ENCODE assay signal across 9 mouse cellular contexts in genomic region chr11:29547249-29547751, GRCm38 (mm10). TPM values are rescaled to one million over a fixed set of nuclear protein-coding genes. Genes with fewer than 3 reads are reported as not detected.
A peak's percentile ranks its signal among the peaks of the same experiment; 100 is the strongest.
DNase-seq lines count a peak whose midpoint lies in the region; ATAC-seq and TF ChIP-seq lines count a peak whose summit lies in the region.
"Had no signal": no experiment of that assay in that cellular context is flagged by ENCODE, and none has a peak within 500 bp of the region (broad histone marks: within the 10 kb centered on the region; RNA-seq: fewer than 3 reads in every experiment).

No protein-coding gene starts in this region.

- H3K27me3 ChIP-seq in heart, embryonic 11.5 days (ENCODE audit: control insufficient read depth, insufficient read depth, low read length) = no peaks in the 10 kb centered on the region
- H3K27me3 ChIP-seq in ES-Bruce4 (ENCODE audit: control insufficient read depth, insufficient read depth, low read length, poor library complexity, severe bottlenecking) = no peaks in the 10 kb centered on the region
- no peaks in the 10 kb centered on the region for H3K27me3 ChIP-seq in forebrain, embryonic 16.5 days (replicated peaks; ENCODE audit: control insufficient read depth, insufficient read depth, low read length)
- H3K27me3 ChIP-seq in liver, postnatal 0 days (ENCODE audit: insufficient read depth, low read length) = no peaks in the 10 kb centered on the region

- H3K4me2 ChIP-seq in heart, embryonic 11.5 days = peak overlapping the region; percentile 73
- peak overlapping the region; percentile 67 for H3K4me2 ChIP-seq in forebrain, embryonic 16.5 days (ENCODE audit: low read length)
- peak overlapping the region; percentile 81 for H3K4me2 ChIP-seq in liver, postnatal 0 days (ENCODE audit: low read depth, low read length)

- no peak for TF ChIP-seq EP300 in ES-Bruce4 (IDR thresholded peaks at IDR 0.05; ENCODE audit: insufficient read depth, low read depth, low read length)
- no peak for TF ChIP-seq EP300 in liver, postnatal 0 days (IDR thresholded peaks at IDR 0.05; ENCODE audit: low read depth)

- peaks cover 21% of the 10 kb centered on the region for H3K36me3 ChIP-seq in heart, embryonic 11.5 days (ENCODE audit: control insufficient read depth, insufficient read depth, low read length)
- peaks cover 37% of the 10 kb centered on the region for H3K36me3 ChIP-seq in ES-Bruce4 (ENCODE audit: control insufficient read depth, insufficient read depth, low read length, poor library complexity, severe bottlenecking)
- H3K36me3 ChIP-seq in forebrain, embryonic 16.5 days (ENCODE audit: control insufficient read depth, insufficient read depth) = peaks cover 12% of the 10 kb centered on the region
- H3K36me3 ChIP-seq in liver, postnatal 0 days (replicated peaks; ENCODE audit: insufficient read depth, low read length) = peaks cover 29% of the 10 kb centered on the region

- peaks cover 4% of the 10 kb centered on the region; the same call in 1 of the 2 replicates for H3K4me1 ChIP-seq in heart, embryonic 11.5 days (ENCODE audit: control insufficient read depth, insufficient read depth, low read length)
- H3K4me1 ChIP-seq in ES-Bruce4 (ENCODE audit: control insufficient read depth, insufficient read depth, low read length) = no peaks in the 10 kb centered on the region
- peaks cover 12% of the 10 kb centered on the region for H3K4me1 ChIP-seq in forebrain, embryonic 16.5 days (replicated peaks; ENCODE audit: control insufficient read depth, insufficient read depth, low read length)
- peaks cover 16% of the 10 kb centered on the region for H3K4me1 ChIP-seq in liver, postnatal 0 days (ENCODE audit: insufficient read depth)

- no peak for TF ChIP-seq CTCF in ES-Bruce4 (IDR thresholded peaks at IDR 0.05; ENCODE audit: low read depth, low read length)
- TF ChIP-seq CTCF in liver, postnatal 0 days (IDR thresholded peaks at IDR 0.05; ENCODE audit: low read depth) = no peak

- DNase-seq in heart, postnatal 36 days = no peak
- no peak for DNase-seq in liver, postnatal 0 days
- no peak for DNase-seq in ovary, postnatal 36 days (ENCODE audit: low spot score)
- DNase-seq in adrenal gland, postnatal 36 days = no peak
- no peak for DNase-seq in frontal cortex, adult 2 months (ENCODE audit: extremely low spot score in 1 of 2, low spot score in 1 of 2)

- intact Hi-C loops in heart, postnatal 36 days (cut with DNase I) = loop anchor here (1.0 to 2.0 kb wide), 2 partner anchors 21 to 146 kb away; partner anchors contain the start of genes Mtif2 and Rtn4

- no peaks in the 10 kb centered on the region for H3K9me3 ChIP-seq in heart, embryonic 11.5 days (replicated peaks; ENCODE audit: control insufficient read depth, low read length)
- no peaks in the 10 kb centered on the region for H3K9me3 ChIP-seq in ES-Bruce4 (replicated peaks; ENCODE audit: control insufficient read depth, insufficient read depth, low read length, poor library complexity, severe bottlenecking)
- no peaks in the 10 kb centered on the region for H3K9me3 ChIP-seq in forebrain, embryonic 16.5 days (ENCODE audit: control insufficient read depth, low read length)
- H3K9me3 ChIP-seq in liver, postnatal 0 days (ENCODE audit: low read length) = no peaks in the 10 kb centered on the region

- peak overlapping the region; percentile 81 for H3K4me3 ChIP-seq in heart, embryonic 11.5 days (ENCODE audit: low read depth, low read length)
- H3K4me3 ChIP-seq in ES-Bruce4 (ENCODE audit: low read depth, low read length) = peak overlapping the region; percentile 97
- H3K4me3 ChIP-seq in forebrain, embryonic 16.5 days (replicated peaks; ENCODE audit: low read length) = peak overlapping the region; percentile 74
- peak overlapping the region; percentile 89 for H3K4me3 ChIP-seq in liver, postnatal 0 days (ENCODE audit: low read depth, low read length)

- H3K27ac ChIP-seq in heart, embryonic 11.5 days (ENCODE audit: low read depth, low read length) = peak overlapping the region; percentile 76
- H3K27ac ChIP-seq in ES-Bruce4 (ENCODE audit: insufficient read depth, low read length) = peak overlapping the region; percentile 52
- peak overlapping the region; percentile 90 for H3K27ac ChIP-seq in forebrain, embryonic 16.5 days (ENCODE audit: low read length)
- H3K27ac ChIP-seq in liver, postnatal 0 days (ENCODE audit: low read depth) = peak overlapping the region; percentile 70

- peak; percentile 5; the same call in 1 of the 2 replicates for ATAC-seq in heart, embryonic 11.5 days (replicated peaks; ENCODE audit: insufficient number of reproducible peaks, low FRiP score, low TSS enrichment)
- peak; percentile 13 for ATAC-seq in forebrain, embryonic 16.5 days
- ATAC-seq in liver, postnatal 0 days = peak; percentile 38

- TF ChIP-seq POLR2A in ES-Bruce4 (IDR thresholded peaks at IDR 0.05; ENCODE audit: insufficient read depth, low read length) = no peak

- H3K9ac ChIP-seq in heart, embryonic 11.5 days (ENCODE audit: low read depth, low read length) = peak overlapping the region; percentile 92
- H3K9ac ChIP-seq in ES-Bruce4 (ENCODE audit: low read depth, poor library complexity, severe bottlenecking) = peak overlapping the region; percentile 98
- peak overlapping the region; percentile 85 for H3K9ac ChIP-seq in forebrain, embryonic 16.5 days (replicated peaks; ENCODE audit: low read depth, low read length)
- peak overlapping the region; percentile 92 for H3K9ac ChIP-seq in liver, postnatal 0 days (replicated peaks)

- under 1% methylated on average over 27 of the region's 27 CpGs for WGBS in heart, embryonic 11.5 days (ENCODE audit: insufficient replicate concordance)
- 0% methylated on average over 27 of the region's 27 CpGs for WGBS in forebrain, embryonic 16.5 days
- WGBS in liver, postnatal 0 days (ENCODE audit: insufficient replicate concordance) = 1% methylated on average over 27 of the region's 27 CpGs

RNA-seq across cellular contexts. Expression of gene Clhc1, which starts 0.5 kb away (rescaled TPM):
- polyA plus RNA-seq in heart, embryonic 11.5 days (2014; fragmentation: Nextera tagmentation; extraction: Ambion mirVana) = 0.07 and 0.17 TPM in 2 replicates
- not detected for total RNA-seq in heart, postnatal 36 days (2021)
- polyA plus RNA-seq in ES-Bruce4 (2011; ENCODE audit: insufficient read depth, insufficient read length, low read depth, missing spikeins) = 0.53 and 1.2 TPM in 2 replicates
- polyA plus RNA-seq in forebrain, embryonic 16.5 days (2015; fragmentation: Nextera tagmentation; extraction: Ambion mirVana) = 0.63 TPM in 1 of 2 replicates, not detected in the other
- polyA plus RNA-seq in liver, postnatal 0 days (2015; fragmentation: Nextera tagmentation; extraction: Ambion mirVana) = not detected in 2 replicates
- total RNA-seq in adrenal gland, postnatal 36 days (2021) = under 1 TPM; 0.46 to 0.50 TPM
- 0.08 and 0.10 TPM in 2 replicates for polyA plus RNA-seq in frontal cortex, adult 2 months (2012; rRNA removed)
- polyA plus RNA-seq: large intestine, adult 2 months had no signal

RNA-seq across cellular contexts. Expression of gene Rps27a, which starts 0.6 kb away (rescaled TPM):
- polyA plus RNA-seq in heart, embryonic 11.5 days (2014; fragmentation: Nextera tagmentation; extraction: Ambion mirVana) = 813 and 895 TPM in 2 replicates
- 100 to 1,000 TPM; 456 to 501 TPM for total RNA-seq in heart, postnatal 36 days (2021)
- 2,911 and 3,072 TPM in 2 replicates for polyA plus RNA-seq in ES-Bruce4 (2011; ENCODE audit: insufficient read depth, insufficient read length, low read depth, missing spikeins)
- polyA plus RNA-seq in forebrain, embryonic 16.5 days (2015; fragmentation: Nextera tagmentation; extraction: Ambion mirVana) = 551 and 604 TPM in 2 replicates
- polyA plus RNA-seq in liver, postnatal 0 days (2015; fragmentation: Nextera tagmentation; extraction: Ambion mirVana) = 684 and 729 TPM in 2 replicates
- 100 to 1,000 TPM; 847 to 932 TPM for total RNA-seq in adrenal gland, postnatal 36 days (2021)
- polyA plus RNA-seq in frontal cortex, adult 2 months (2012; rRNA removed) = 566 and 666 TPM in 2 replicates

RNA-seq across cellular contexts. Expression of gene Mtif2, which starts 21.1 kb away (rescaled TPM):
- polyA plus RNA-seq in heart, embryonic 11.5 days (2014; fragmentation: Nextera tagmentation; extraction: Ambion mirVana) = 32.3 and 33.5 TPM in 2 replicates
- 10 to 100 TPM; 53.1 to 64.2 TPM for total RNA-seq in heart, postnatal 36 days (2021)
- 37.9 and 38.7 TPM in 2 replicates for polyA plus RNA-seq in ES-Bruce4 (2011; ENCODE audit: insufficient read depth, insufficient read length, low read depth, missing spikeins)
- polyA plus RNA-seq in forebrain, embryonic 16.5 days (2015; fragmentation: Nextera tagmentation; extraction: Ambion mirVana) = 55.4 and 65.8 TPM in 2 replicates
- polyA plus RNA-seq in liver, postnatal 0 days (2015; fragmentation: Nextera tagmentation; extraction: Ambion mirVana) = 20.2 and 21.2 TPM in 2 replicates
- 10 to 100 TPM; 40.2 to 42.0 TPM for total RNA-seq in adrenal gland, postnatal 36 days (2021)
- polyA plus RNA-seq in frontal cortex, adult 2 months (2012; rRNA removed) = 28.5 and 30.1 TPM in 2 replicates

RNA-seq across cellular contexts. Expression of gene Prorsd1, which starts 32.5 kb away (rescaled TPM):
- polyA plus RNA-seq in heart, embryonic 11.5 days (2014; fragmentation: Nextera tagmentation; extraction: Ambion mirVana) = 29.1 and 32.8 TPM in 2 replicates
- 10 to 100 TPM; 19.0 to 20.9 TPM for total RNA-seq in heart, postnatal 36 days (2021)
- 13.9 and 14.0 TPM in 2 replicates for polyA plus RNA-seq in ES-Bruce4 (2011; ENCODE audit: insufficient read depth, insufficient read length, low read depth, missing spikeins)
- polyA plus RNA-seq in forebrain, embryonic 16.5 days (2015; fragmentation: Nextera tagmentation; extraction: Ambion mirVana) = 6.4 and 9.4 TPM in 2 replicates
- 19.4 and 23.0 TPM in 2 replicates for polyA plus RNA-seq in liver, postnatal 0 days (2015; fragmentation: Nextera tagmentation; extraction: Ambion mirVana)
- total RNA-seq in adrenal gland, postnatal 36 days (2021) = 10 to 100 TPM; 22.8 to 27.4 TPM
- polyA plus RNA-seq in frontal cortex, adult 2 months (2012; rRNA removed) = 4.8 and 4.9 TPM in 2 replicates
